Mouse (Mus musculus): ENCODE results near the gene Ints13.
"Not testable (repeated sequence)": the region's sequence is repeated elsewhere in the genome, so short reads cannot be mapped to it uniquely, and the experiment has no call there.

Ints13 gene

DNA sequence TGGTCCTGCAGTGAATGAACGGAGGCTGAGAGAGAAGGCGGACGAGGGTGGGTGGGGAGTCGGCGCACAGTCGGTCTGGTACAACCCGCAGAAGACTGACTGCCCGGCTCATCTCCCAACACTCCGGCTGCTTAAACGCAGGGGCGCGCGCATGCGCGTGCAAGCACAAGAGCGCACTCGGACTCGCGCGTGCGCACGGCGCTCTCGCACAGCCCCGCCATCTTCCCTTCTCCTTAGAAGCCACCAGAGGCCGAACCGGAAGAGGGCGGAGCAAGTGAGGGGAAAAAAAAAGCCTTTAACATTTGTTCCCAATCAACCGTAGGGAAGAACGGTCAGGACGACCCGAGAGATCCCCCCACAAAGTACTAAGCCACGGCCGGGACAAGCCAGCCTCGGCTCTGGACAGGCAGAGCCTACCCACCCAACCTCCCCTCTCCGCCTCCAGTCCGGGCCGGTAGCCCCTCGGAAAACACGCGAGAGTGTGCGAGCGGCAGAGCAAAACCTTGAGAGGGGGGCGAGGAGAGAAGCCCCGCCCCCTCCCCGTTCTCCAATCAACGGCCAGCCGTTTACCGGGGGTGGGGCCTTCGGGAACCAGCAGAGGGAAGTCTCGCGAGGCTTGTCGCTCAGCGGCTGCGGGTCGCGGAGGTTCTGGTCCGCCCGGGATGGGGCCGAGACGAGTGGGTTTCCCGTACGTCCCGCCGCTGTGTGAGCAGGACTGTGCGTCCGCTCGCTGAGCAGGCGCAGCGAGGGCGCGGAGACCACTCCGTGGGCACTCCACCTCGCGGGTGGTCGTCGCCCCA is at the start of gene Ints13:
Ints13 (minus strand) TSS at position 526 of the 800 bp plus-strand sequence.
- peak; percentile 96 to 98 for DNase-seq

- DNase-seq, result no peak
These were observed 39.0 kb upstream of the Ints13 start for GRCm38 (mm10) chr6:146616670-146617069.

DNA sequence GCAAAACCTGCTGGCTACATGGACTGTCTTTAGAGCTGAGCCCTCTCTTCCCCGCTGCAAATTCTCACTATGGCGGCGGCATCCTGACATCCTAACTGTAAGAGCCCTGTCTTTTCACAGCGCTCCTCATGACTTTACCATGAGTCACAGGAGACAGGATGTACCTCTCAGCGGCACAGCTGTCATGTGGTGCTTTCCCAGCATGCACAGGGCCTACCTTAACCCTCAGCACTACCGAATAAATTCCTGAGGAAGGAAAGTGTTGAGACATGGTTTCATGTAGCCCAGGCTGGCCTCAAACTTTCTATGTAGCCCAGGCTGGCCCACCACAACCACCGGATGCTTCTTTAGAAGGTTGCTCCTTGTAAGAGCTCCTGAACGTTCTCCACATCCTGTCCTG is 38.3 kb upstream of the Ints13 start:
- DNase-seq, result no peak

GRCm38 (mm10) chr6:146614541-146614940 is 36.9 kb upstream of the Ints13 start:
- no peak for DNase-seq

DNA sequence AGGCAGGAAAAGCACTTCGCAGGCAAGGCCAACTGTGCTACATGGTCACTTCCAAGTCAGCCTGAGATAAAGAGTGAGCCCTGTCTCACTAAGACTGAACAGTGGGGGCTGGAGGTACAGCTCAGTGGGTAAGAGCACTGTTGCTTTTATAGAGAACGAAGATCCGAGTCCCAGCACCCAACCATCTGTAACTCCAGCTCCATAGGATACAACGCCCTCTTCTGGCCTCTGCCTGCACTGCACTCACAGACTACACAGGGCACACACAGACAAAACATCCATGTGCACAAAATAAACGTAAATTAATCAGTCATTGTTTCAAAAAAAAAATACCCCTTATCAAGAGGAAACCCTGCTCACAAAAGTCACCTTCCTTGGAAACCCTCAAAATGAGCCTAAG is 36.3 kb upstream of the Ints13 start:
- no peak for DNase-seq

DNA sequence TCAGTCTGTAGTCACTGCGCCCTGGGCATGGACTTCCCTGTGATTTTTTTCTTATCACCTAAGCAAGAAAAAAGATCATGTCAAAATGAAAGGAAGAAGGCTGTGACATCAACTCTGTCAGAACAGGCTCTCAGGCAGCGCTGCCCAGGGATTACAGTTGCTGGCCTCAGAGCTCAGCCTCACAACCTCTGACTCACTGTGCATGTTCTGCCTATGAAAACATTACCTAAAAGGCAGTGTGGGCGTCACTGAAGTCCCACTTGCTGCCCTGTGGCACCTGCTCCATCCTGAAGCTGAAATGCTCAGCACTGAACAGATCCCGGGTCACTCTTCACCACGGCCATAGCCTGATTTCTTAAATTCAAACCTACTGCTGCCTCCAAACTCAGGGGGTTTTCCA is 35.1 kb upstream of the Ints13 start:
- no peak for DNase-seq

DNA sequence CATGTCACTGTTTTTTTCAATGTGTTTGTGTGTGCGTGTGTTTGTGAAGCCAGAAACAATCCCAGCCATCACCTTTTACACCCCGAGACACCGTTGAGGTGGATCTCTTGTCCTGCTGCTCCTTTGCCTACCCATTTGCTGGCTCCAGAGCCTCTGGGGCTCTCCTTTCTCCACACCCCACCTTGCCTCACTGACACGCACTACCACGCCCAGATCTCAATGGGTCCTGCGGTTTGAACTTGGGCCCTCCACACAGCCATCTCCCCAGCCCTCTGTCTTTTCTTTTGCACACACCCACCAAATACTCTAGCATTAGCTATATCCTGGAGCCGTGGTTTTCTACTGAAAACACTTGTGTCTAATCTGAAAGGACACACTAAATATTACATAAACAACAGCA is 34.3 kb upstream of the Ints13 start:
- DNase-seq, result no peak

GRCm38 (mm10) chr6:146611385-146611784 is 33.8 kb upstream of the Ints13 start:
- no peak for DNase-seq

DNA sequence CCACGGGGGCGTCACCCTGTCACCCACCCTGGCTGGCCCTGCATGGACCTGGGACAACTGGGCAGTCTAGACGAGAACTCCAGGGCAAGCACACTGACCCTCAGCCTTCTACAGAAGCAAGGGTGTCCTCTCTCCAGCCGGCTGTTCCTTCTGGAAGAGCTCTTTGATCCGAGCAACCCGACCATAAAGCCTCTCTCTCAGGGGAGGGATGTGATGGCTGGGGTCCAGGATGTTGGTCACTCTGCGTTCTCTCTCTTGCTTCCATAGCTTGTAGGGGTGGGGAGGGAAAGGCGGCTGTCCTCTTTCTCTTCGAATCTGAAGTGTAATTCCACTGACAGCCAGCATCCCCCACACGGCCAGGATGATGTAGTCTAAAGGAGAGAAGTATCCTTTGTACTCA is 26.0 kb upstream of the Ints13 start:
- no peak for DNase-seq

DNA sequence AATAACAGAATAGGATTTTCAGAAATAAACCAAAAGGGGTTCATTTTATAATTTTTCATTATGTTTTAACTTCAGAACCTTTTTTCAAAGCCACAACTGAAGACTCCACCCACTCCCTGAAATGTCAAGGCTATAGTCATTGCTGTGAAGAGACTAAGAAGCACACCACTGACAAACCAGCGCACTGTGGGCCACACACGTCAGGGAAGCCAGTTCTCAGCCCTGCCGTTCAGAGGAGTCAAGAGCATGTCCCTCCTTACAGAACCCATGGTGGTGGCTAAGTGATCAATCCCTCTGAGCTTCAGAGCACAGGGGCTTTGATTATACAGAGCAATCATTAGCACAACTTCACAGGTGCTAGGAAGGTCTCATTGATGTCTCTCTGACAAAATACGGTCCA is 25.0 kb upstream of the Ints13 start:
- no peak for DNase-seq

- DNase-seq, result no peak
These were observed 7.5 kb upstream of the Ints13 start for GRCm38 (mm10) chr6:146585134-146585533.

- DNase-seq, result no peak
These were observed 5.9 kb upstream of the Ints13 start for GRCm38 (mm10) chr6:146583366-146584046.

- peak in 1 of 2 experiments; percentile 18 for DNase-seq
These were observed 2.8 kb upstream of the Ints13 start for GRCm38 (mm10) chr6:146580381-146580926.

GRCm38 (mm10) chr6:146578586-146578985 is 951 bp upstream of the Ints13 start:
- DNase-seq, result peak; percentile 25 to 30

DNA sequence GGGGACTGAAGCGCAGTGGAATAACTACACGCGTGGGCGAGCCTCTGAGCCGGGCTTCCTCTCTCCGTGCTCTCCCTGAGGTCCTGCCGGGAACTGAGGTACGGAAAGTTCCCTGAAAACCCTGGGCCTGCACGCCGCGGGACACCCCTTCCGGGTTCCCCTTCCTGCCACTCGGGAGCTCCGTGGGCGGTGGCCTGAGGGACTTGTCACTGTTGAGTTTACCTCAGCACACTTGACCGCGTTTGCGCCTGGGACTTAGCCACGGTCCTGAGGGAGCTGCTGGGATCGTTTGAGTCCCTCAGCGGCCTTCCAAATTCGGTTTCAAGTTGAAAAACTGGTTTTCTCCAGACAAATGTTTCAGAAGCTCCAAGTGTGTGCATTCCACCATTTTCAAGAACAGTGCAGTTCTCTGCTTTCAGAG is 486 bp upstream of the Ints13 start:
- peak; percentile 76 to 80 for DNase-seq

- DNase-seq, result no peak
These were observed 732 bp downstream of the Ints13 start, which contains the start of gene Fgfr1op2 for GRCm38 (mm10) chr6:146576903-146577302. TSS of gene Fgfr1op2 (plus strand) at chr6:146577203.

DNA sequence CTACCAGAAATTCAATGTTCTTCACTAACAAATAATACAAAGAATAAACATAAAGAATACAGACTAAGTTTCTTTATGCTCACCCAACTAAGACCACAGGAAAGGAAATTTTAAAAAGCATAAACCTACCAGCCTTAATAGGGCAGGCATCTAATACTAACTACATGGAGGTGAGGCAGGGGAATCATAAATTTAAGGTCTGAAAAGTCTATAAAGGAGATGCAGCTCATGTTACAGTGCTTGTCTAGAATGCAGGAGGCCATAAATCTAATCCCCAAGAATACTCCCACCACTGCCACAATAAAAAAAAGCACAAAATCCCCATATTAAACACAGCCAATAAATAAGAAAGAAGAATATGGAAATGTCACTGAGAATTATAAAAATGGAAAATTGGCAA is 5.6 kb downstream of the Ints13 start:
- no peak for DNase-seq

- DNase-seq, result not testable (repeated sequence)
These were observed 15.2 kb downstream of the Ints13 start for GRCm38 (mm10) chr6:146562461-146562860.

GRCm38 (mm10) chr6:146551326-146551725 is 26.3 kb downstream of the Ints13 start:
- DNase-seq, result no peak

DNA sequence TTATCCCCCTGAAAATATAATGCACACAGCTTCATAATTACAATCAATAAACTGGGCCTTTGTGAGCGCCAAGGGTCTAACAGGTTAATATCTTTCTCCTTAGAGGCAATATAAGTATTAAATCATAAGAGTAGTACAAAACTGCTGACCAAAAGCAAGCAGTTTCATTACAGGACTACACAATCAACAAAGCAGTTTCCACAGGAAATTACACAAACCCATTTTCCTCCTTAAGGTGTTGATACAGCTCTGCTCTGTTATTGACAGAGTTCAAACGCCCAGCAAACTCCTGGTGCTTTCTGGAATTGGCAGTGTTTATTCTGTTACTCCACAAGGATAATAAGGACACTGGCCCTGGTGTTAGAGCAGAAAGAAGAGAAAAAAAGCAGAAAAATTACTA is 27.2 kb downstream of the Ints13 start:
- DNase-seq, result no peak

DNA sequence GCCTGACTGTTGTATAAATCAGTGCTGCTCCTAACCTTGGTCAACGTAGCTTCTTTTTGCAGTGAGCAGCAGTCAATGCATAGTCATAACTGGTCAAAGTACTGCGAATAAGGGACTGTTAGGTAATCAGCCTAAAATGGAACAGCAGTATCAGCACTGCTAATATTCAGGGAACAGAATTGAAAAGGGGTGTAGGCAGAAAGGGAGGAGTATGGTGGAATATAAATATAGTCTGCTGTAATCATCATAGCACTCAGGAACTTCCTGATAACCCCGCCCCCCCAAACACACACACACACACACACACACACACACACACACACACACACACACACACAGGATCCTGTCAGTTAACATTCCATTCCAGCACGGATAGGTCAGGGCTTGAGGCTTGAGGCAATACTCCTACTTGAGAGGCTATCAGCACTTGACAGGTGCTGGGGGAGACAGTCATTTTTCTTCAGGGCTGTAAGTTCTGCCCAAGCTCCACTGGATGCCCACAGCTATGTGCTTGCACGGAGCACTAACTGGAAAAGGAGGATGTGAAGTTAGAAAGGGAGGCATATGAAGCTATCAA is 32.3 kb downstream of the Ints13 start:
- DNase-seq, result no peak

DNA sequence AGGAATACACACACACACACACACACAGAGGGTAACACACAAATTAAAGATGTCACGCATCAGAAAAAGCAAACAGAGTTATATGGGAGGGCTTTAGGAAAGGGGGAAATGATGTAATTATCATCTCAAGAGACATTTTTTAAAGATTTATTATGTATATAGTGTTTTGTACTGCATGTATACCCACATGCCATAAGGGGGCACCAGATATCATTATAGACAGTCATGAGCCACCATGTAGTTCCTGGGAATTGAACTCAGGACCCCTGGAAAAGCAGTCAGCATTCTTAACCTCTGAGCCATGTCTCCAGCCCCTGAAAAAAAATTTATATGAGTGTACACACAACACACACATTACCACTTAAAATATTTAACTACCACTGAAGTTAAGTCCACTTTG is 33.0 kb downstream of the Ints13 start:
- DNase-seq, result no peak

DNA sequence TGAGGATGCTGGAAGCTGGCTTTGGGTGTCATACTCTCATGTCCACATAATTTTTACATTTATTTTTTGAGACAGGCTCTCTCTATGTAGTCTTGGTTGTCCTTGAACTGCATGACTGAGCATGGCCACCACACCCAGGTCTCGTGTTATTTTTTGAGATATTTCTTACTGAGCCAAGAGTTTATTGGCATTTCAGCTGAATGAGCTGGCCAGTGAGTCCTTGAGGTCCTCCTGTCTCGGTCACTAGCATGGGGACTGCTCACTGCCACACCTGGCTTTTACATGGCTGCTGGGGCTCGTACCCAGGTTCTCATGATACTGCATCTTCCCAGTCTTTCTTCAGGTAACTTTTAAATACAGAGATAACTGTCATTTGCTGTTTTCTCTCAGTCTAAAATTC is 37.2 kb downstream of the Ints13 start:
- no peak for DNase-seq

- no peak for DNase-seq
These were observed 39.0 kb downstream of the Ints13 start for GRCm38 (mm10) chr6:146538661-146539060.
